Mouse (Mus musculus) cortical plate, adult 2 months (tissue): ENCODE measurements around the gene Plcxd1.

Source experiments
- CTCF ChIP-seq: fragments of 200-500 bp; IDR thresholded peaks from 2 replicates; pipeline ENCODE4 v1.5.1; 2011; ENCODE audit warnings: mild to moderate bottlenecking, control low read depth, low read length; ENCODE audit not compliant: insufficient read depth; ENCODE audit errors: extremely low read depth
- POLR2A ChIP-seq: fragments of 200-500 bp; IDR thresholded peaks from 2 replicates; pipeline ENCODE4 v1.6.1; 2011; ENCODE audit warnings: mild to moderate bottlenecking, low read length, control low read depth; ENCODE audit not compliant: insufficient read depth; ENCODE audit errors: extremely low read depth

DNA sequence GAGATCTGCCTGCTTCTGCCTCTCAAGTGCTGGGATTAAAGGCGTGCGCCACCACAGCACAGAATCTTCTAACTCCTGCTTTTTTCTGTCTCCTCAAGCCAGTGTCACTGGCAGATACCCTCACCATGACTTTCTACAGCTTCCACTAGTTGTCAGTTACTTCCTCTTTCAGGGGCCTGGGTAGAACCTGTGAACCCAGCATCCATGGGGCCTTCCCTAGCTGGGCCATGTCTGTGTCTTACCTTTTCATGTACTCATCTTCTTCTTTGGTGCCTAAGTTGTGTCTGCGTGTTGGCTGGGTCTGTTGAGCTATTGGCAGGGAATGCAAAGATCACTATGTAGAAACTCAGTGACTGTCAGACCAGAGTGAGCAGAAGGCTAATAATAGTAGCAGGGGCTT, 38.0 kb downstream of the Plcxd1 start:
- TF ChIP-seq CTCF (no peak), POLR2A (no peak)
